Mouse (Mus musculus): ENCODE data around the gene Gimap9. TPM values are rescaled to one million over a fixed set of nuclear protein-coding genes. Genes with fewer than 3 reads are reported as not detected.

The Gimap9 gene
- polyA plus RNA-seq, 1 experiment: not detected

DNA sequence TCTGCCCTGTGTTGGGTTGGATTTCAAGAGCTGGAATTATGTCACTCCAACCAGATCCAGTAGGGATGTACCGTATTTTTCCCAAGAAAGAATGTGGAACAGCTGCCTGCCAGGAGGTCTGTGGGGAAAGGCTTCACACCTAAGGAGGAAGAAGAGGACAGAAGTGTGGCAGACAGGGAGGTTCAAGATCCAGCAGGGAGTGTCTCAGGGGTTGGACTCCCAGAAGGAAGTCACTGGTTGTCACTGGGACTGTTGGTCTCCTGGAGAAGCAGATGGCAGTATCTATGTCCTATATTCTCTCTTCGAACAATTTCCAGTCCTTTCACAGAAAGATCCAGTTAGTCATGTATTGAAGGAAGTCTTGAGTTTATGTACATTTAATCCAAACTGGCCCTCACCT, 28.3 kb upstream of the Gimap9 start:
- Histone ChIP-seq H3K4me3 (ENCODE audit: insufficient read depth, low read depth, low read length) (no peak overlapping the region), H3K4me1 (ENCODE audit: control insufficient read depth, insufficient read depth, low read length) (0 out of 2 replicates have a peak, but pooled peaks cover 4% of the 10 kb centered on the region), H3K27ac (ENCODE audit: insufficient read depth, low read depth, low read length) (no peak overlapping the region)
- 86% methylated on average over 2 of the region's 2 CpGs for WGBS
- TF ChIP-seq POLR2A (IDR thresholded peaks at IDR 0.05; ENCODE audit: insufficient read depth, low read depth, low read length) (no peak), CTCF (IDR thresholded peaks at IDR 0.05; ENCODE audit: insufficient read depth, low read depth, low read length) (no peak)

DNA sequence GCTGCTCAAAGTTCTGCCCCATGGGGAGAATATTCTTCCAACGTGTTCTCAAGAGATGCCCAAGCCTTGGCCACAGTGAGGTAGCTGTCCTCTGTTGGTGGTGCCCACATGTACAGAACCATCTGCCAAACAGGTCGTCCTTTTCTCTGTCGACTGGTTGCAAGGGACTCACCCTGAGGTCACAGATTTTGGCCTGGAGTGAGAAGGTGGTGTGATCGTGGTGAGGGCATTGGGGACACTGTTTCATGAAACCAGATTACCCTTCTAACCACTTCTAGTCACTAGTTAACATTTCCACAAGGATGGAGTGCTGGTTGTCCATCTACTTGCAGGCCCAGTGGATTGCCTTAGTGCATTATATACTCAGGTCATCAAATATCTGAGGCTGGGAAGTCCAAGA, 27.1 kb upstream of the Gimap9 start:
- 90% methylated on average over 4 of the region's 4 CpGs for WGBS
- no peak for TF ChIP-seq CTCF (IDR thresholded peaks at IDR 0.05; ENCODE audit: insufficient read depth, low read depth, low read length)
- TF ChIP-seq POLR2A (IDR thresholded peaks at IDR 0.05; ENCODE audit: insufficient read depth, low read depth, low read length): no peak
- no peak overlapping the region for H3K4me3 ChIP-seq (ENCODE audit: insufficient read depth, low read depth, low read length)
- H3K4me1 ChIP-seq (ENCODE audit: control insufficient read depth, insufficient read depth, low read length): 0 out of 2 replicates have a peak, but pooled peaks cover 4% of the 10 kb centered on the region
- H3K27ac ChIP-seq (ENCODE audit: insufficient read depth, low read depth, low read length): no peak overlapping the region

DNA sequence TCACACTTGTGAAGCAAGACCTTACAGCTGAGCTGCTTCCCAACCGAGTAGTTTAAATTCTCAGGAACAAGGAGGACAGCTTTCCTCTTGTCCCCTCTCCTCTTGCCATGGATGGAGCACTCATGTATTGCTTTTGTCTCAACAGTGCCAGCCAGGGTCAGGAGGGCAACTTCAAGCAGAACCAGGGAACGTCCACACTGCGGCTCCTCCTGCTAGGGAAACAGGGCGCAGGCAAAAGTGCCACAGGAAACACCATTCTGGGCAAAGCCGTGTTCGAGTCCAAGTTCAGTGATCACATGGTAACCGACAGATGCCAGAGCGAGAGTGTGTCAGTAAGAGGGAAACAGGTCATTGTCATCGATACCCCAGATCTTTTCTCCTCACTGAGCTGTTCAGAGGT, 25.9 kb upstream of the Gimap9 start:
- Histone ChIP-seq H3K4me1 (ENCODE audit: control insufficient read depth, insufficient read depth, low read length) (0 out of 2 replicates have a peak, but pooled peaks cover 4% of the 10 kb centered on the region), H3K27ac (ENCODE audit: insufficient read depth, low read depth, low read length) (no peak overlapping the region), H3K4me3 (ENCODE audit: insufficient read depth, low read depth, low read length) (no peak overlapping the region)
- WGBS: 92% methylated on average over 9 of the region's 9 CpGs
- TF ChIP-seq CTCF (IDR thresholded peaks at IDR 0.05; ENCODE audit: insufficient read depth, low read depth, low read length) (no peak), POLR2A (IDR thresholded peaks at IDR 0.05; ENCODE audit: insufficient read depth, low read depth, low read length) (no peak)

- 88% methylated on average over 5 of the region's 5 CpGs for WGBS
Measured at GRCm38 (mm10) chr6:48658721-48659120, 17.2 kb upstream of the Gimap9 start.

DNA sequence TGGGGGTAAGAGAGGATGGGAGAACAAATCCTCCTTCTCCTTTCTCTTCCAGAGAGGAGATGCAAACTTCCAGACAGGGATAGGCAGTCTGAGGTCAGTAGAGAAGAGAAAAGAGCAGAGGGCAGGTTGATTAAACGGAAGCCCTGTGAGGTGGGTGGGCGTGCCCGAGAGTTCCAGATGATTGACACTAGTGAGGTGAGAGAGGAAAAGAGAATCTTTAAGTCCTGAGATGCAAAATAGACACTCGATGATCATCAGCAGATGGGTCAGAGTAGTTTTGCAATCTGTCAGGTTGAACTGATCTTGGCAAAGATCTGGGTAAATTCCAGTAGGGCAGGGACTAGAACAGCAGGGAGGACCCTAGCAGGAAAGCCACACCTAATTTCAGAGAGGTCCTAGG, 11.2 kb upstream of the Gimap9 start:
- Histone ChIP-seq H3K27ac (ENCODE audit: insufficient read depth, low read depth, low read length) (no peak overlapping the region), H3K4me3 (ENCODE audit: insufficient read depth, low read depth, low read length) (no peak overlapping the region), H3K4me1 (ENCODE audit: control insufficient read depth, insufficient read depth, low read length) (no peaks in the 10 kb centered on the region)
- WGBS: 88% methylated on average over 4 of the region's 4 CpGs
- TF ChIP-seq CTCF (IDR thresholded peaks at IDR 0.05; ENCODE audit: insufficient read depth, low read depth, low read length): no peak

More at GRCm38 (mm10) chr6:48658721-48659120, 17.2 kb upstream of the Gimap9 start:
- TF ChIP-seq CTCF (IDR thresholded peaks at IDR 0.05; ENCODE audit: insufficient read depth, low read depth, low read length) (no peak), POLR2A (IDR thresholded peaks at IDR 0.05; ENCODE audit: insufficient read depth, low read depth, low read length) (no peak)
- no peak overlapping the region for H3K4me3 ChIP-seq (ENCODE audit: insufficient read depth, low read depth, low read length)
- H3K27ac ChIP-seq (ENCODE audit: insufficient read depth, low read depth, low read length): no peak overlapping the region
- no peaks in the 10 kb centered on the region for H3K4me1 ChIP-seq (ENCODE audit: control insufficient read depth, insufficient read depth, low read length)

DNA sequence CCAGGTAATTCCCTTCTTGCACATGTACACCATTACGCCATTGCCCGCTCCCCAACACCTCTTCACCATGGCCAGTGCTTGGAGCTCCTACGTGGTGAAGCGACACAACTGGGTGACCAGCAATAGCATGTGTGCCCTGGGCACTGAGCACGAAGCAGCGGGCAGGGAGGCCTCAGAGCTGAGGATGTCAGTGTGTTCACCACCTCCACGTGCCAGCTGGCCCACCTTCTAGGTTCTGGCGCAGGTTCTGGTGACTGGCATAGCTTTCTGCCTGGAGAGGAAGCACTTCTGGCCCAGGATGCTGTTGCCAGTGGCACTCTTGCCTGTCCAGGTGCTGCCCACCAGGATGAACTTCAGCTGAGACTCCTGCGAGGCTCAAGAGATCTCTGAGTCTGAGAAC, 10.5 kb upstream of the Gimap9 start:
- Histone ChIP-seq H3K4me3 (ENCODE audit: insufficient read depth, low read depth, low read length) (no peak overlapping the region), H3K27ac (ENCODE audit: insufficient read depth, low read depth, low read length) (no peak overlapping the region), H3K4me1 (ENCODE audit: control insufficient read depth, insufficient read depth, low read length) (no peaks in the 10 kb centered on the region)
- 94% methylated on average over 9 of the region's 9 CpGs for WGBS
- TF ChIP-seq POLR2A (IDR thresholded peaks at IDR 0.05; ENCODE audit: insufficient read depth, low read depth, low read length) (no peak), CTCF (IDR thresholded peaks at IDR 0.05; ENCODE audit: insufficient read depth, low read depth, low read length) (no peak)

GRCm38 (mm10) chr6:48666159-48666586, 9.8 kb upstream of the Gimap9 start:
- Histone ChIP-seq H3K4me1 (ENCODE audit: control insufficient read depth, insufficient read depth, low read length) (no peaks in the 10 kb centered on the region), H3K27ac (ENCODE audit: insufficient read depth, low read depth, low read length) (no peak overlapping the region), H3K4me3 (ENCODE audit: insufficient read depth, low read depth, low read length) (no peak overlapping the region)
- WGBS: 72% methylated on average over 7 of the region's 7 CpGs
- no peak for TF ChIP-seq CTCF (IDR thresholded peaks at IDR 0.05; ENCODE audit: insufficient read depth, low read depth, low read length)
- TF ChIP-seq POLR2A (IDR thresholded peaks at IDR 0.05; ENCODE audit: insufficient read depth, low read depth, low read length): no peak

DNA sequence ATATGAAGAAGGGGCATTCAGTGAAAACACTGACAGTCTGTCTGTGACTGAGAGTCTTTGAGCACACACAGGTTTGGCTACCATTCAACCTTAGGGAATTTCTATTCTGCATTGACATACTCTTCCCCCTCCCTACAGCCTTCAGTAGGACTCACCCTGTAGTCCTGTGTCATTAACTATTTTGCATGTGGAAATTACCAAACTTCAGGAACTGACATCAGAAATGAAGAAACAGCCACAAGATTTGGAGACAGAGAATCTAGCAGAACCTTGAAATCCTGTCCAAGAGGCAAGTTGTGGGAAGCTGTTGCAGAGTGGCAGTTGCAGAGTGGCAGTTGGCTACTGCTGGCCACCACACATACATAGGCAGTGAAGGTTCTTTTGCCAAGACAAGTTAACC, 7.9 kb upstream of the Gimap9 start:
- Histone ChIP-seq H3K27ac (ENCODE audit: insufficient read depth, low read depth, low read length) (no peak overlapping the region), H3K4me3 (ENCODE audit: insufficient read depth, low read depth, low read length) (no peak overlapping the region), H3K4me1 (ENCODE audit: control insufficient read depth, insufficient read depth, low read length) (no peaks in the 10 kb centered on the region)
- TF ChIP-seq CTCF (IDR thresholded peaks at IDR 0.05; ENCODE audit: insufficient read depth, low read depth, low read length): no peak
- TF ChIP-seq POLR2A (IDR thresholded peaks at IDR 0.05; ENCODE audit: insufficient read depth, low read depth, low read length): no peak

- Histone ChIP-seq H3K4me3 (ENCODE audit: insufficient read depth, low read depth, low read length) (no peak overlapping the region), H3K27ac (ENCODE audit: insufficient read depth, low read depth, low read length) (no peak overlapping the region), H3K4me1 (ENCODE audit: control insufficient read depth, insufficient read depth, low read length) (no peaks in the 10 kb centered on the region)
- TF ChIP-seq POLR2A (IDR thresholded peaks at IDR 0.05; ENCODE audit: insufficient read depth, low read depth, low read length): no peak
- no peak for TF ChIP-seq CTCF (IDR thresholded peaks at IDR 0.05; ENCODE audit: insufficient read depth, low read depth, low read length)
- WGBS: 74% methylated on average over 2 of the region's 2 CpGs
Measured at GRCm38 (mm10) chr6:48669446-48669969, 6.4 kb upstream of the Gimap9 start.
